Comparison of ENCODE assay signal across 8 mouse cellular contexts in the genomic region with DNA sequence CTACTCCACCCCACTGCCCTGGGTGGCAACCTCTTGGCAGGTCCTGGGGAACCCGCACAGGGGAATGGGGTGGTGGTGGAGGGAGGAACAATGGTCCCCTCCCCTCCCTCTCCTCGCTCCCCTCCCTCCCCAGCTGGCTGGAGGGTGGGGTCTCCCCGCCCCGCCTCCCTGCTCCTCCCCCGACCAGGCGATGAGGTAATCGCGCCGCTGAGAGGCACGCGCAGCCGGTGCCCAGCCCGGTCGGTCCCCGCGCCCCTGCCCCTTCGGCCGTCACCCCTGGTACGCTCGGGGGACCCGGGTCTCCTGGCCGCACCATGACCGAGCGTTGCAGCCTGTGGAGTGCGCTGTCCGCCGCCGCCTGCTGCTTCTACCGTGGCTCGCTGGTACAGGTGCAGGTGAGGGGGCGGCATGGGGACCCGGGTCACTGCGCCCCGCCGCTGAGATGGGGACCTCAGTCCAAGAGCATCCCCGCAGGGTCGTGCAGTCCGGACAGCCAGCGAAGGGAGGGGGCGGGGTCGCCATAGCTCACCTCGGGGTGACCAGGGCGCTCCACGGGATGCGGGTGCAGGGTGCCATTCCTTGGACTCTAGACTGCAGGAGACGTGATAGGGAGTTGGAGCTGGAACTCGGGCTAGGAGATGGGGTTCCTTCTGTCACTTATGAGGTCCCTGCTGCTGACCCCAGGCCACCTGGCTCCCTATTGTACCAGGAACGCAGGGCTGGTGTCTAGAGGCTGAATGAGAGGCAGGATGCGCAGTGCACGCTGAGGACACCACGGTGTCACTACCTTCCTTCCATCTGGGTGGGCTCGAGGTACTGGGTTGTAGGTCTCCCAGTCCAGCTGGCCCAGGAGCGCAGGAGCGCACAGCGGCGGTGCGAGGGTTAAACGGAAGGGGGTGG. TPM values are rescaled to one million over a fixed set of nuclear protein-coding genes. Genes with fewer than 3 reads are reported as not detected.
DNase-seq lines count a peak whose midpoint lies in the region; ATAC-seq and TF ChIP-seq lines count a peak whose summit lies in the region.

No protein-coding gene starts in this region.

- no peak overlapping the region for H3K27ac ChIP-seq in heart, postnatal 0 days (ENCODE audit: low read depth)
- no peak overlapping the region for H3K27ac ChIP-seq in stomach, embryonic 15.5 days

- peaks cover 13% of the 10 kb centered on the region for H3K36me3 ChIP-seq in heart, postnatal 0 days (replicated peaks; ENCODE audit: control insufficient read depth, insufficient read depth, low read length)
- H3K36me3 ChIP-seq in stomach, embryonic 15.5 days, result peaks cover 5% of the 10 kb centered on the region; the same call in 1 of the 2 replicates

- 18% methylated on average over 36 of the region's 58 CpGs for WGBS in heart, postnatal 0 days
- 19% methylated on average over 43 of the region's 58 CpGs for WGBS in stomach, embryonic 15.5 days

- H3K4me3 ChIP-seq in heart, postnatal 0 days (ENCODE audit: low read depth, low read length), result peak overlapping the region; percentile 41
- peak overlapping the region; percentile 47 for H3K4me3 ChIP-seq in stomach, embryonic 15.5 days (replicated peaks)

- 0 out of 2 replicates have a peak overlapping the region, but pooled peaks have one; percentile 3 for H3K9ac ChIP-seq in heart, postnatal 0 days (replicated peaks; ENCODE audit: low read depth, low read length)
- H3K9ac ChIP-seq in stomach, embryonic 15.5 days, result peak overlapping the region; percentile 45; the same call in 1 of the 2 replicates

- no peak for TF ChIP-seq EP300 in heart, postnatal 0 days (IDR thresholded peaks at IDR 0.05; ENCODE audit: low read depth)

- peak; percentile 18; the same call in 1 of the 2 replicates for ATAC-seq in heart, postnatal 0 days (ENCODE audit: insufficient read depth, low read depth)
- ATAC-seq in stomach, embryonic 15.5 days (ENCODE audit: insufficient read depth, low FRiP score, low read depth), result peak; percentile 27; the same call in 1 of the 2 replicates

- peak overlapping the region; percentile 66 for H3K4me2 ChIP-seq in heart, postnatal 0 days (ENCODE audit: low read depth, low read length)
- peak overlapping the region; percentile 89 for H3K4me2 ChIP-seq in stomach, embryonic 15.5 days

- H3K27me3 ChIP-seq in heart, postnatal 0 days (ENCODE audit: control insufficient read depth, insufficient read depth, low read length), result peaks cover 20% of the 10 kb centered on the region
- H3K27me3 ChIP-seq in stomach, embryonic 15.5 days (replicated peaks), result peaks cover 15% of the 10 kb centered on the region

- no peak for TF ChIP-seq CTCF in heart, postnatal 0 days (IDR thresholded peaks at IDR 0.05; ENCODE audit: low read depth)

- peak; percentile 48 for DNase-seq in ovary, postnatal 36 days (ENCODE audit: low spot score)
- no peak for DNase-seq in ovary, postnatal 14 days (ENCODE audit: low spot score)
- DNase-seq in embryo, embryonic 11 days, result peak; percentile 78
- DNase-seq in heart, postnatal 0 days (ENCODE audit: low spot score), result peak; percentile 9
- DNase-seq in left cerebral cortex, postnatal 4 days, result peak; percentile 81
- peak; percentile 70 for DNase-seq in mesoderm, embryonic 11.5 days (ENCODE audit: low read depth, low spot score)
- DNase-seq in thymus, postnatal 0 days (ENCODE audit: low spot score), result no peak

- H3K4me1 ChIP-seq in heart, postnatal 0 days (ENCODE audit: control insufficient read depth, insufficient read depth), result peaks cover 8% of the 10 kb centered on the region; the same call in 1 of the 2 replicates
- H3K4me1 ChIP-seq in stomach, embryonic 15.5 days, result peaks cover 13% of the 10 kb centered on the region

- intact Hi-C loops in left cerebral cortex, postnatal 4 days (cut with DNase I), result no loop called here

- no peaks in the 10 kb centered on the region for H3K9me3 ChIP-seq in heart, postnatal 0 days (replicated peaks; ENCODE audit: control insufficient read depth, low read length)
- H3K9me3 ChIP-seq in stomach, embryonic 15.5 days, result no peaks in the 10 kb centered on the region

RNA-seq across cellular contexts. Expression of a gene that starts 0.7 kb away (rescaled TPM):
- total RNA-seq in heart, postnatal 0 days (2014; rRNA removed; ENCODE audit: low replicate concordance), result not detected in 2 replicates
- polyA plus RNA-seq in heart, postnatal 0 days (2015; fragmentation: Nextera tagmentation; extraction: Ambion mirVana), result 0.15 TPM in 1 of 2 replicates, not detected in the other
- total RNA-seq in left cerebral cortex, postnatal 4 days (2021), result 1 to 10 TPM; 3.0 to 3.2 TPM
- 0.27 and 0.45 TPM in 2 replicates for polyA plus RNA-seq in stomach, embryonic 15.5 days (2015; fragmentation: Nextera tagmentation; extraction: Ambion mirVana)
- 0.26 and 0.44 TPM in 2 replicates for polyA plus RNA-seq in thymus, postnatal 0 days (2015; fragmentation: Nextera tagmentation; extraction: Ambion mirVana)

RNA-seq across cellular contexts. Expression of a gene that starts 15.5 kb away (rescaled TPM):
- total RNA-seq in heart, postnatal 0 days (2014; rRNA removed; ENCODE audit: low replicate concordance), result 34.6 and 65.3 TPM in 2 replicates
- polyA plus RNA-seq in heart, postnatal 0 days (2015; fragmentation: Nextera tagmentation; extraction: Ambion mirVana), result 27.5 and 28.5 TPM in 2 replicates
- total RNA-seq in left cerebral cortex, postnatal 4 days (2021), result 10 to 100 TPM; 29.3 to 30.5 TPM
- 63.8 and 68.5 TPM in 2 replicates for polyA plus RNA-seq in stomach, embryonic 15.5 days (2015; fragmentation: Nextera tagmentation; extraction: Ambion mirVana)
- 86.3 and 91.9 TPM in 2 replicates for polyA plus RNA-seq in thymus, postnatal 0 days (2015; fragmentation: Nextera tagmentation; extraction: Ambion mirVana)

RNA-seq across cellular contexts. Expression of a gene that starts 20.7 kb away (rescaled TPM):
- 17.0 and 26.2 TPM in 2 replicates for total RNA-seq in heart, postnatal 0 days (2014; rRNA removed; ENCODE audit: low replicate concordance)
- 22.9 and 24.2 TPM in 2 replicates for polyA plus RNA-seq in heart, postnatal 0 days (2015; fragmentation: Nextera tagmentation; extraction: Ambion mirVana)
- 10 to 100 TPM; 33.1 to 37.2 TPM for total RNA-seq in left cerebral cortex, postnatal 4 days (2021)
- 26.2 and 28.6 TPM in 2 replicates for polyA plus RNA-seq in stomach, embryonic 15.5 days (2015; fragmentation: Nextera tagmentation; extraction: Ambion mirVana)
- 20.7 and 23.4 TPM in 2 replicates for polyA plus RNA-seq in thymus, postnatal 0 days (2015; fragmentation: Nextera tagmentation; extraction: Ambion mirVana)

RNA-seq across cellular contexts. Expression of a gene that starts 28.6 kb away (rescaled TPM):
- 42.4 and 58.4 TPM in 2 replicates for total RNA-seq in heart, postnatal 0 days (2014; rRNA removed; ENCODE audit: low replicate concordance)
- 33.1 and 35.5 TPM in 2 replicates for polyA plus RNA-seq in heart, postnatal 0 days (2015; fragmentation: Nextera tagmentation; extraction: Ambion mirVana)
- 10 to 100 TPM; 87.8 to 88.0 TPM for total RNA-seq in left cerebral cortex, postnatal 4 days (2021)
- polyA plus RNA-seq in stomach, embryonic 15.5 days (2015; fragmentation: Nextera tagmentation; extraction: Ambion mirVana), result 89.8 and 91.4 TPM in 2 replicates
- polyA plus RNA-seq in thymus, postnatal 0 days (2015; fragmentation: Nextera tagmentation; extraction: Ambion mirVana), result 125 and 146 TPM in 2 replicates

RNA-seq across cellular contexts. Expression of a gene that starts 33.9 kb away (rescaled TPM):
- total RNA-seq in heart, postnatal 0 days (2014; rRNA removed; ENCODE audit: low replicate concordance), result 1.9 TPM in 1 of 2 replicates, not detected in the other
- polyA plus RNA-seq in heart, postnatal 0 days (2015; fragmentation: Nextera tagmentation; extraction: Ambion mirVana), result 0.08 and 0.21 TPM in 2 replicates
- under 1 TPM; 0.42 to 0.66 TPM for total RNA-seq in left cerebral cortex, postnatal 4 days (2021)
- 0.23 and 0.41 TPM in 2 replicates for polyA plus RNA-seq in stomach, embryonic 15.5 days (2015; fragmentation: Nextera tagmentation; extraction: Ambion mirVana)
- 0.69 and 0.95 TPM in 2 replicates for polyA plus RNA-seq in thymus, postnatal 0 days (2015; fragmentation: Nextera tagmentation; extraction: Ambion mirVana)

Comparison
In these comparisons a context has a peak if more than half of its experiments do, and no peak if none do; other contexts are left out.
1. DNase-seq: peak in ovary, postnatal 36 days (single experiment), embryo, embryonic 11 days (single experiment), heart, postnatal 0 days (single experiment), left cerebral cortex, postnatal 4 days (single experiment) and mesoderm, embryonic 11.5 days (single experiment); none in ovary, postnatal 14 days (single experiment) and thymus, postnatal 0 days (single experiment).